In genomic region chr9:8042338-8043043, GRCm38 (mm10) we compare ENCODE assay signal across 8 mouse cellular contexts. TPM values are rescaled to one million over a fixed set of nuclear protein-coding genes. Genes with fewer than 3 reads are reported as not detected.
A peak's percentile ranks its signal among the peaks of the same experiment; 100 is the strongest.
DNase-seq lines count a peak whose midpoint lies in the region; ATAC-seq lines count a peak whose summit lies in the region.

Gene Cfap300 (minus strand): TSS chr9:8042823.

- H3K27me3 ChIP-seq in forebrain, embryonic 10.5 days (ENCODE audit: poor library complexity, severe bottlenecking) = no peaks in the 10 kb centered on the region
- no peaks in the 10 kb centered on the region for H3K27me3 ChIP-seq in heart, embryonic 14.5 days (ENCODE audit: control insufficient read depth, insufficient read depth, low read length)
- H3K27me3 ChIP-seq in liver, embryonic 11.5 days (replicated peaks; ENCODE audit: control insufficient read depth, insufficient read depth, low read length) = no peaks in the 10 kb centered on the region
- H3K27me3 ChIP-seq in stomach, embryonic 14.5 days (ENCODE audit: control insufficient read depth, insufficient read depth, low read length) = no peaks in the 10 kb centered on the region

- H3K9me3 ChIP-seq in forebrain, embryonic 10.5 days = no peaks in the 10 kb centered on the region
- no peaks in the 10 kb centered on the region for H3K9me3 ChIP-seq in heart, embryonic 14.5 days (ENCODE audit: control insufficient read depth, low read length)
- no peaks in the 10 kb centered on the region for H3K9me3 ChIP-seq in liver, embryonic 11.5 days (ENCODE audit: control insufficient read depth, low read length)
- H3K9me3 ChIP-seq in stomach, embryonic 14.5 days (ENCODE audit: control insufficient read depth, low read depth, low read length) = no peaks in the 10 kb centered on the region

- WGBS in forebrain, embryonic 10.5 days = under 1% methylated on average over 39 of the region's 39 CpGs
- WGBS in heart, embryonic 14.5 days = under 1% methylated on average over 39 of the region's 39 CpGs
- under 1% methylated on average over 39 of the region's 39 CpGs for WGBS in liver, embryonic 11.5 days
- WGBS in stomach, embryonic 14.5 days = 1% methylated on average over 39 of the region's 39 CpGs

- H3K9ac ChIP-seq in heart, embryonic 14.5 days (ENCODE audit: low read length) = peak within 1 kb of the TSS; percentile 77
- H3K9ac ChIP-seq in liver, embryonic 11.5 days (ENCODE audit: low read depth, low read length) = peak within 1 kb of the TSS; percentile 67
- peak within 1 kb of the TSS; percentile 40; the same call in 1 of the 2 replicates for H3K9ac ChIP-seq in stomach, embryonic 14.5 days (replicated peaks; ENCODE audit: low read depth, low read length)

- peaks cover 16% of the 10 kb centered on the region for H3K4me1 ChIP-seq in forebrain, embryonic 10.5 days
- peaks cover 0 to 3% of the 10 kb centered on the region in 2 experiments; a peak in 2 of 4 replicates for H3K4me1 ChIP-seq in heart, embryonic 14.5 days (ENCODE audit: control insufficient read depth in 2 of 2, insufficient read depth in 2 of 2, low read length in 2 of 2)
- 0 out of 2 replicates have a peak, but pooled peaks cover 3% of the 10 kb centered on the region for H3K4me1 ChIP-seq in liver, embryonic 11.5 days (replicated peaks; ENCODE audit: control insufficient read depth, insufficient read depth, low read length)
- no peaks in the 10 kb centered on the region for H3K4me1 ChIP-seq in stomach, embryonic 14.5 days (ENCODE audit: control insufficient read depth, insufficient read depth, low read length)

- H3K4me2 ChIP-seq in heart, embryonic 14.5 days (ENCODE audit: low read length) = peak within 1 kb of the TSS; percentile 80
- H3K4me2 ChIP-seq in liver, embryonic 11.5 days = peak within 1 kb of the TSS; percentile 77
- H3K4me2 ChIP-seq in stomach, embryonic 14.5 days (replicated peaks; ENCODE audit: low read depth, low read length) = peak within 1 kb of the TSS; percentile 63

- peak within 1 kb of the TSS; percentile 92 for H3K27ac ChIP-seq in forebrain, embryonic 10.5 days
- peak within 1 kb of the TSS; percentile 56 to 80 for H3K27ac ChIP-seq in heart, embryonic 14.5 days (replicated peaks in 1 of 2; ENCODE audit: control insufficient read depth in 1 of 2, insufficient read depth in 1 of 2, low read depth in 2 of 2, low read length in 2 of 2)
- H3K27ac ChIP-seq in liver, embryonic 11.5 days (ENCODE audit: low read depth, low read length) = no peak within 1 kb of the TSS
- H3K27ac ChIP-seq in stomach, embryonic 14.5 days (ENCODE audit: low read length) = peak within 1 kb of the TSS; percentile 63; the same call in 1 of the 2 replicates

- peak; percentile 90 for DNase-seq in c-Kit-positive CD71-positive TER-119-negative erythroid progenitor cells, embryonic 14.5 days (ENCODE audit: low read depth)
- peak; percentile 95 for DNase-seq in forebrain, embryonic 10.5 days (ENCODE audit: extremely low spot score, low spot score)
- DNase-seq in kidney, postnatal 10 days = peak; percentile 99
- DNase-seq in liver, embryonic 11.5 days (ENCODE audit: low spot score) = peak; percentile 92
- DNase-seq in natural killer cell, adult 2 months (ENCODE audit: low spot score in 2 of 2) = peak; percentile 82 to 83

- ATAC-seq in CD4-positive, CD25-positive, alpha-beta regulatory T cell, adult 4 months = peak; percentile 94
- peak; percentile 97 for ATAC-seq in heart, embryonic 14.5 days (ENCODE audit: insufficient number of reproducible peaks, insufficient read depth, low FRiP score, low read depth)
- ATAC-seq in liver, embryonic 11.5 days (replicated peaks; ENCODE audit: low FRiP score) = peak; percentile 97
- ATAC-seq in stomach, embryonic 14.5 days (ENCODE audit: insufficient number of reproducible peaks, insufficient read depth, low FRiP score, low read depth) = peak; percentile 98

- peaks cover 6% of the 10 kb centered on the region for H3K36me3 ChIP-seq in forebrain, embryonic 10.5 days (replicated peaks)
- H3K36me3 ChIP-seq in heart, embryonic 14.5 days (ENCODE audit: control insufficient read depth, insufficient read depth, low read length) = no peaks in the 10 kb centered on the region
- no peaks in the 10 kb centered on the region for H3K36me3 ChIP-seq in liver, embryonic 11.5 days (ENCODE audit: control insufficient read depth, insufficient read depth, low read length)
- no peaks in the 10 kb centered on the region for H3K36me3 ChIP-seq in stomach, embryonic 14.5 days (ENCODE audit: control insufficient read depth, insufficient read depth, low read length)

- H3K4me3 ChIP-seq in forebrain, embryonic 10.5 days = peak within 1 kb of the TSS; percentile 81
- peak within 1 kb of the TSS; percentile 72 to 88 for H3K4me3 ChIP-seq in heart, embryonic 14.5 days (ENCODE audit: control insufficient read depth in 1 of 2, insufficient read depth in 1 of 2, low read depth in 1 of 2, low read length in 2 of 2)
- peak within 1 kb of the TSS; percentile 76 for H3K4me3 ChIP-seq in liver, embryonic 11.5 days (ENCODE audit: low read depth, low read length)
- H3K4me3 ChIP-seq in stomach, embryonic 14.5 days (ENCODE audit: low read depth, low read length) = peak within 1 kb of the TSS; percentile 73

RNA-seq across cellular contexts. Expression of gene Cfap300, which starts in this region (rescaled TPM):
- polyA plus RNA-seq in CD4-positive, CD25-positive, alpha-beta regulatory T cell, adult 4 months (2017; shearing (Covaris generic)) = under 1 TPM in 1 of 2 experiments, not detected in 1; 0.54 TPM
- 18.5 and 19.4 TPM in 2 replicates for polyA plus RNA-seq in forebrain, embryonic 10.5 days (2016; fragmentation: Nextera tagmentation; extraction: Ambion mirVana)
- polyA plus RNA-seq in heart, embryonic 14.5 days (2014; fragmentation: Nextera tagmentation; extraction: Ambion mirVana) = 7.0 and 7.6 TPM in 2 replicates
- 6.1 and 6.7 TPM in 2 replicates for polyA plus RNA-seq in liver, embryonic 11.5 days (2014; fragmentation: Nextera tagmentation; extraction: Ambion mirVana)
- 12.0 and 13.8 TPM in 2 replicates for polyA plus RNA-seq in stomach, embryonic 14.5 days (2014; fragmentation: Nextera tagmentation; extraction: Ambion mirVana)

Comparison
In these comparisons a context has a peak if more than half of its experiments do, and no peak if none do; other contexts are left out.
1. Peak in ATAC-seq in CD4-positive, CD25-positive, alpha-beta regulatory T cell, adult 4 months; RNA of the gene not detected or under 1 TPM.